Mouse (Mus musculus): ENCODE results near the gene Msi1.
"Not testable (repeated sequence)": the region's sequence is repeated elsewhere in the genome, so short reads cannot be mapped to it uniquely, and the experiment has no call there.

Msi1 gene

DNA sequence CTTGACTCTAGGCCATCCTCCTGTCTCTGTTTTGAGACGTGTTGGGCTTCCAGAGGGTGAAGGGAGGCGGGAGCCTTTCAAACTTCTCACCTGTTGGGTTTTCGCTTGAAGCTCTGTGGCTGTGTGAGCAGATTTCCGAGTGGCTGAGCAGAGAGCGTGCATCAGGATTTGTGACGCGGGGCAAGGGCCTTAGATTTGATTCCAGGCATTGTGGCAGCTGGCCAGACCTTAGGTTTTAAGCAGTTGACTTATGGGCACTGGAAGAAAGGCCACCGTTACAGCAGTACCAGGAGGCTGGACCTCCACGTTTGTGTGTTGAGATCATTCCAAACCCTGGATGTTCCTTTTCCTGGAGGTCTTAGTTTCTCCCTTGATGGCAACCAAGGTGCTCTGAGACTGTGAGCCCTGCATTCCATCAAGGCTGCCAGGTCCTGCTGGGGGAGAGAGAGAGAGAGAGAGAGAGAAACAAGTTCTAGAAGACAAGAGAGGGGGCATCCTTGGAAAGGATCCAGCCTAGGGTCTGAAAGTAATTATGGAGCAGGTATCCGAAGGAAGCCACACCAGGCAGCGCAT, 5.0 kb downstream of the Msi1 start:
- no peak for DNase-seq

DNA sequence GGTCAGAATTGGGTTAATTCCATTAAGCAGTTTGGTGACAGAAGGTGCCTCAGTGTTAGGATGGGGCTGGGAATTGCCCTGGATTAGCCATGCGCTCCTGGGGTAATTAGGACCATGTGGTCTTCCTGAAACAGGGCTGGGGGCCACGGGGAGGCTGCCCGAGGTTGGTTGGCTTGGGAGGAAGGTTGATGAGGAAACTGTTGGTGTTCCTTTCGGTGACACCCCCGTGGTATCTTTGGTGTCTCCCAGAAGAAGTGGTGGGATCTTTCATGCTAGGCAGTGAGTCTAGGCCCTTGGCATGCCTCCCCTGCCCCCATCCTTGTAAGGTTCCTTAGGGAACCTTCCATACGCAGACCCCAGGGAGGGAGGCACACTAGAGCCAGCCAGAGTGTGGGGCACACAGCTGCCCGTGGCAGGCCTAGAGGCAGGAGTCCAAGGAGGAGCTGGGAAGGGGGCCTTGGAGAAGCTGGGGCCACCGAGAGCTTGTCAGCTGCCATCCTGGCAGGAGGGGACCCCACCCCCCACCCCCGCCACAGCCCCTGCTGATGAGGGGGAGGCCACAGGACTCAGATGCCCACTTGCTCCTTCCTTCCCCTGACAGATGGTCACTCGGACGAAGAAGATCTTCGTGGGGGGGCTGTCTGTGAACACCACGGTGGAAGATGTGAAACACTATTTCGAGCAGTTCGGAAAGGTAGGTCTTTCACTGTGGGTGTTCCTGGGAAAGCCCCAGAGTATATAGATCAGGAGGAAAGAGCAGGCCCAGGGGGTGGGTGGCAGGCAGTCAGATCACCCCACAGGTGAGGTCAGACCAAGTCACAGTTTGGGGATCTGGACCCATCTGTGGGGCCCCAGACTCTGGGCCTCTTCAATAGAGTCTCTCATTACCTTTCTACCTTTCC, 5.7 kb downstream of the Msi1 start:
- DNase-seq: no peak

DNA sequence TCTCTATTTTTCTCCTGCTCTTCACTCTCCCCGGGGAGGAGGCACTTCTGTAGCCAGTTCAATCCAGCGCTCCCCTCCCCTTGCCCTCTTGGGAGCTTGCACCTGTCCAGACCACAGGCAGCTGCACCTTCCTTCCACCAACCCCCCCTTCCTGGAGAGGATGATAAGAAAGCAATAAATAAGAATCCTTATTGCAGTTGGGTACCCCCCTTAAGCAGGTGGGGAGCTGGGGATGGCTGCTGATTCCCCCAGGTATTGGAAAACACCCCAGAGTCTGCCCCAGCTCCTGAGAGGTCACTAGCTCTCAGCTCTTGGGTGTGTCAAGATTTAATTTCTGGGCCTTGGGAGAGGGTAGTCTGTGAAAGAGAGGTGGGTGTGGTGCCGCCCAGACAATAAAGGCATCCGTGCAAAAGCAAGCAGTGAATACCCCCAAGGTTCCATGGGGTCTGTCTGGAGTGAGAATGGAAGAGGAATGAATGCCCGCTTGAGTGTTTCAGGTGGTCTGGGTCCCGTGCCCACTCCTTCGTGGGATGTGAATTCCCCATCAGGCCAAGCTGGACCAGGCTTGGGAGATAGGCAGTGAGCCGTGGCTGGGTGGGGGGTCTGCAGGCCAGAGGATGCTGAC, 6.5 kb downstream of the Msi1 start:
- no peak for DNase-seq

DNA sequence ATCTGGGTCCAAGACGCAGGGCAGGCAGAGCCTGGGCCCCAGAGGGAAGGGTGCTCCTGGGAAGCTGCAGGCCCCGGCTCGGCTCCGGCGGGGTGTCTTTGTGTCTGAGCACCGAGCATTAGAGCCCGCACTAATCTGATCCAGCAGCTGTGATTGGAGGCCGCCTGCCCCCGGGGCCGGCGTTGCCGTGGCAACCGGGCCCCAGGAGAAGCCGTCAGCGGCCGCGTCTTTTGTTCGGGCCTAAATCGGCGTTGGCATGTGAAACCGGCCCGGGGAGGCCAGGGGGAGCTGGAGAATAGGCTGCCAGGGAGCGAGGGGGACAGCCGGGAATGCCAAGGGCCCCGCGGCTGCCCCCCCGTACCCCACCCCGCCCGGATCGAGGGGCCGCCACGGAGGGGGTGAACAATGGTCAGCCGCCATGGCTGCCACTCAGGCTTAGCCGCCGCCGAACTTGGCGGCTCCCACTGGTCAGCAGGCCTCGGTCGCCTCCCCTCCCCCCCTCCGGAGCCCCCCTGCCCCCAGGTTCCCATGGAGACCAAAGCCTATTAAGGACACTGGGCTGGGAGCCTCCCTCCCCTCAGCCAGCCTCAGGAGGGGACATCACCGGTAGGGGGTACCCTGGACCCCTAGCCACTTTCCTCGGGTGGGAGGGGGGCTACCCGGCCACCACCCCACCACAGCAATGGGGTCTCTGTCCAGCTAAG, 7.2 kb downstream of the Msi1 start:
- DNase-seq: peak; percentile 96

DNA sequence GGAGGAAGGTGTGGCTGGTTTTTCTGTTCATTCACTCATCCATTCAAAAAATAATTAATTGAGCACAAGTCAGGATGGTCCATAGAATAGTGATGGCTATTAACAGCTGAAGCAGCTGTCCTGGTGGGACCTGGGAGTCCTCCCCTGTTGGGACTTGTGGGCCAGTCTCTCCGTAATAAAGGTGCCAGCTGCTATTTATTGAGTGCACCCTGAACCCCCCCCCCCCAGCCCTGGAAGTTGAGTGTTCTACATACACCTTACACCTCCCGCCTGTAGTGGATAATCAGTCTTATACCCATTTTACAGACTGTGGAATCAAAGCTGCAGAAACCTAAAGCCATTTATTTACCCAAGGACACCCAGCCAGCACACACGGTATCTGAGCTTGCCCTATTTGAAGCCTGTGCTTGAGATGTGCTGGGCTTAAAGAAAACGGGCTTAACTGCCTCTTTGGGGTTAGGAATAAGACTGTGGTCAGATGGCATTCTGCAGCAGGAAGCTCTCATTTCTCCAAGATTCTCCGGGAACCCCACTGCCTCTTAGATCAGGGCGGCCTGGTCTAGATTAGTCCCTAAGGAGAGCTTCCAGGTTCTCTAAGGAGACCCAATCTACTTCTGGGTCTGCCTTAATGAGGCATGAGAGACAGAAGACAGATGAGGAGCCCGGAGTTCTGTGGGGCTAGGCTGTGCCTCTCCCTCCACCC, 8.0 kb downstream of the Msi1 start:
- no peak for DNase-seq

DNA sequence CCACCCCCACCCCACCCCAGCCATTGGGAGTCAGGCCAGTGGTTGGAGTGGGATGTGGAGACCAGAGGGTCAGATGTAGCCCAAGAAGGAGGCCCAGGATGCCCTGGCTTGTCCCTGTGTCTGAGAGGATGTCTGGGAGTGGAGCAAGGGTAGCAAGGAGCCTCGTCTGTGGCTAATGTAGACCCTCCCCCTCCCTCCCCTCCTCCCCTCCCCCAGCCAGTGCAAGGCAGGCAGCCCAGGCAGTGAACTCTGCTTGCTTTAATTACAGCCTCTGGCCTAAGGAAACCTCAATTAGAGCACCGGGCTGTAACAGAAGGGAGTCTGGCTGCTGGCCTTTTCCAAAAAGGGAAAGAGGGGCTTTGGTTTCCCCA, 8.5 kb downstream of the Msi1 start:
- no peak for DNase-seq

DNA sequence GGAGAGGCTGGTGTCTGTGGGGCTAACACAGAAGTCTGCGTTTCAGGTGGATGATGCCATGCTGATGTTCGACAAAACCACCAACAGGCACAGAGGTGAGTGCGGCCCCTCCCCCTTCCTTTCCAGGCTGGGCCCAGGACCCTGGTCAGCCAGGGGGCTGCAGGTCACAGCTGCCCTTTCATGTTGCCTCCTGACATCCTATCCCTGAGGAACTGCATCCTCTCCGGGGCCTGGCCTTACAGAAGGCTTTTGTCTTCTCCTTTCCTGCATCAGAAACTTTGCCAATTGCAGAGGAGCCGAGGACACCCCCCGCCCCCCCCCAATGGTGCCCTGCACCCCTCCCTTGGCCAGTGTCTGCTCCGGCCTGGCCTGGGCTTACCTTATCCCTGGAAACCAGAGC, 9.3 kb downstream of the Msi1 start:
- no peak for DNase-seq

DNA sequence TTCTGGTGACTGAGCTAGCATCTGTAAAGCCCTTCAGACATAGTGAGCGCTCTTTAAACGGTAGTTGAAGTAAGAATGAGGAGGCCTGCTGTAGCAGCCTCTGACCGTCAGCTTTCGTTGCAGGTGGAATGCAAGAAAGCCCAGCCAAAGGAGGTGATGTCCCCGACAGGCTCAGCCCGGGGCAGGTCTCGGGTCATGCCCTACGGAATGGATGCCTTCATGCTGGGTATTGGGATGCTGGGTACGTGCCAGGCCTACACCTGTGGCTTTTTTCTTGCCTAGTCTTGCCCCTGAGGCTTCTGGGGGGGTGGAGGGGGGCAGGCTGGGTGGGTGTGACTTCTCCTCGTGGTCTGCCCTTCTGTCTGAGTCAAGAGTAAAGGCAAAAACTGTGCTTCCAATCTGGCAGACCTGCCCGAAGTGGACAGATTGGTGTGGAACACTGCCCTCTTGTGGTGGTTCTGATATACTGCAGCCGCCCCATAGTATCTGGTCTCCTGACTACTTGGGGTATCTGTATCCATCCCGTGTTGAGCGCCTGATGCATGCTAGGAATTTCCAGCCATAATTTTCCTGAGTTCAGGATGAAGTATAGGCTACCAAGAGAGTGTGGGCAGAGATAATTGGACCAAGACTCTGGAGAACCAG, 11.9 kb downstream of the Msi1 start:
- peak; percentile 95 for DNase-seq

DNA sequence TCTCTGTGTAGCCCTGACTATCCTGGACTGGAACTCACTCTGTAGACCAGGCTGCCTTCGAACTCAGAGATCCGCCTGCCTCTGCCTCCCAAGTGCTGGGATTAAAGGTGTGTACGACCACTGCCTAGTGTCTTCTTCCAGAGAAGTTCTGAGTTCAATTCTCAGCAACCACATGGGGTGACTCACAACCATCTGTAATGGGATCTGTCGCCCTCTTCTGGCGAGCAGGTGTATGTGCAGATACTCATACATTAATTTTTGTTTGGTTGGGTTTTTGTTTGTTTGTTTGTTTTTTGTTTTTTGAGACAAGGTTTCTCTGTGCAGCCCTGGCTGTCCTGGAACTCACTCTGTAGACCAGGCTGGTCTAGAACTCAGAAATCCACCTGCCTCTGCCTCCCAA, 13.3 kb downstream of the Msi1 start:
- not testable (repeated sequence) for DNase-seq

DNA sequence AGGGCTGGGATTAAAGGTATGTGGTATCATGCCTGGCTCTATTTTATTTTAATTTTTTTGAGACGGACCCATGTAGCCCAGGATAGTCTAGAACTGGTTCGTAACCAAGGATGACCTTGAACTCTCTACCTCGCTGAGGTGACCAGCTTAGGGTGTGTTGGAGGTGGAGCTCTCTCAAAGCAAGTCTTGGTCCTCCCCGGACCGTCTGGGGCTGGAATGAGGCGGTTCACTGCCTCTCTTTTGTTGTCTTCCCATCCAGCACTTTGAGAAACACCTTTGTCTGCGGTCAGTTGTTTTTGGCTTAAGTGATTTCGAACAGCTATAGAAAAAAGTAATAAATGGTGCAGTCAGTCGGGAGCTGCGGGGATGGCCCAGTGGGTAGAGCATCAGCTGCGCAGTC, 14.7 kb downstream of the Msi1 start:
- DNase-seq: no peak

DNA sequence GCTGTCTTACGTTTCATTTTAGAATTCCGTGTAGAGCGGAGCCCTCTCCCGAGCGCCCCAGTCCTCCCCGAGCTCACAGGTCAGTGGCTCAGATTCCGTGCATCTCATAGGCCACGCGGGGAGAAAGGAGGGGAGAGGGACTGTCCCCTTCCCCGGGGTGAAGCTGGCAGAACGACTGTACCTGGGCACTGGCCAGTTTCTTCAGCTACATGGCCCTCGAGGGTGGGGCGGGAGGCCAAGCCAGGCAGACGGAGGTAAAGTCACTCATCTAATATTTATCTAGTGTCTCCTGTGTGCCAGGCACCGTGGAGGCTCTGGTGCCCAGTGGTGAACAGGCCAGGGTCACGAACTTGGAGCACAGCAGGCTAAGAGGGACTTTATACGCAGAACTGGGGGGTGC, 17.7 kb downstream of the Msi1 start:
- peak; percentile 79 for DNase-seq

DNA sequence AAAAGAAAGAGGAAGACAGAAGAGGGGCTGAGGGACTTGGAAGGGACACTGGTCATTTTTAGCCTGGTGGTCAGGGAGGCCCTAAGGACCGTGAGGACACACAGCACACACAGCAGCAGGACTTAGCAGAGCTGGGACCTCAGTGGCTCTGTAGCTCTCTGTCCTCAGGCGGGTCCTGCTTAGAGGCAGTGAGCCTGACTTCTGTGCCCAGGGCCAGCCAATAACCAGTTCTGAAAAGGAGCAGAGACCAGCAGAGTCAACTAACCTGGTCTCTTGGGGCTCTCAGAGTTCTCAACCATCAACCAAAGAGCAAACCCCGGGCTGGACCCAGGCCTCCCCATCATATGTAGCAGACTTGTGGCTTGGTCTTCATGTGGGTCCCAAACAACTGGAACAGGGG, 19.8 kb downstream of the Msi1 start:
- peak; percentile 74 for DNase-seq

DNA sequence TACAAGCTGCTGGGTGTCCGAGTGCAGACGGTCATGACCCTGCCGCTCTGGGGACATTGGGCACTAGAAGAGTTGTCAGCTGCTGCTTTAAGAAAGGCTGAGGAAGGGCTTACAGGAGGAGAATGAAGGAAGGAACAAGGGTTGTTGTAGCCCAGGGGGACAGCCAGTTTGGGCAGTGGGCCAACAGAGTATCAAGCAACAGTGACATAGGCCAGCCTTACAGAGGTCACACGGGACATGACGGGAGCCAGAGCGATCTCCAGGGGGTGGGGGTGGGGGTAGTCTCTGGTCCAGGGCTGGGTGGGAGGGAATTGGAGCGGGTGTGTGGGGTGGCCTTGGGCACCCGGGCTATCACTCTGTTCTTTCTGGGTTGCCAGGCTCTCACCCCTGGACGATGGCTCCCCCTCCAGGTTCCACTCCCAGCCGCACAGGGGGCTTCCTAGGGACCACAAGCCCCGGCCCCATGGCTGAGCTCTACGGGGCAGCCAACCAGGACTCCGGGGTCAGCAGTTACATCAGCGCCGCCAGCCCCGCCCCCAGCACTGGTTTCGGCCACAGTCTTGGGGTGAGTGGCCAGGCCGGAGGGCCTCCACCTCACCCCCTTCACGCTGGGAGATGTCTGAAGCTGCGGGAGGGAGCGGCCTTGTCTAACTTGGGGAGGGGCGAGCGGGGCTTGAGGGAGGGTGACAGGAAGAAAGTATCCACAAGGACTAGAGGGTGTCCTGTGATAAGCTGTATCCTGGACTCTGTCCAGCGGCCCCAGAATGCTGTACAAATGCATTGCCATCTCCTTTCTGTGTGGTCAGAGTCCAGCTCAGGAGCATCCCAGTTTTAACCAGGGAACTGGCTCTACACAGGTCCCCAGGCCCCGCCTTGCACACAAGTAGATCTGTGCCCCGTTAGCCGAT, 21.3 kb downstream of the Msi1 start:
- DNase-seq: peak; percentile 85

DNA sequence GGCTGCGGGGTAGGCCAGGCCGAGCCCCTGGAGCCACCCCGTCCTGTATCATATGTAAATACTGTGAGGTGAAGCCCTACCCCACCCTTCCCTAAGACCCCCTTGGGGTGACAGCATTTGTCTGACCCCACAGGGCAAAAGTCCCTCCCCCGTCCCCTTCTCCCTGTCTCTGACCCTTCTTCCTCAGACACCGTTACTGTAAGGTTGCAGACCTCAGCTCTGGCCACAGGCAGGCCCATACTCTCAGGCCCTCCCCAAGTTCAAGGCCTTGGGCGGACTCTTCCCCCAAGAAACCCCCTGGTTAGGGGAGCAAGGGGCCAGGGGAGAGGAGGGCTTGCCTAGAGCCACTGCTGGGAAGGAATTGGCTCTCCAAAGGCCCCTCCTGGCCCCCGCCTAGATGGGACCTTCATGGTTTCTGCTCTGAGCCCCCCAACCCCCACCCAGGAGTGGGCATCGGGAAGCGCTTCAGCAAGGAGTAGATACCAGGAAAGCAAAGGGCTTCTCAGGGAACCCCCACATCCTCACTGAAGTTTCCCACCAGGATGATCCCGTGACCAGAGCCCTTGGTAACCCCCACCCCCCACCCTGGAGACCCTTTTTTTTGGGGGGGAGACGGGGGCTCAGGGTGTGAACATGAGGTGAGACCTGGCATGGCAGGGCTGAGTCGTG, 25.2 kb downstream of the Msi1 start:
- no peak for DNase-seq

DNA sequence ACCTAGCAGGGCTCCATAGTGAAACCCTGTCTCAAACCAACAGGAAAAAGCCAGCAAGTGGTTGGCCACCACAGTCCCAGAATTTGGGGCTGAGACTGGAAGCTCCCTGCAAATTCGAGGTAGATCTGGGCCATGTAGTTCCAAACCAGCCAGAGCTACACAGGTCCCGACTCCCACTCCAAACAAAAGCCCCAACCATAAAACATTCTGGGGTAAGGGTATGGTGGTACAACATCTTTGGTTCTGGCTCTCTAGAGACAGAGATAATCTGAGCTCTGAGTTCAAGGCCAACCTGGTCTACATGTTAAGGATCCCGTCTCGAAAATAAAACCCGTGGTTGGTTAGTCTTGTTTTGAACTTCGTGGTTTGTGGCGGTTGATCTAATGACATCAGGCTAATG, 26.4 kb downstream of the Msi1 start:
- no peak for DNase-seq

DNA sequence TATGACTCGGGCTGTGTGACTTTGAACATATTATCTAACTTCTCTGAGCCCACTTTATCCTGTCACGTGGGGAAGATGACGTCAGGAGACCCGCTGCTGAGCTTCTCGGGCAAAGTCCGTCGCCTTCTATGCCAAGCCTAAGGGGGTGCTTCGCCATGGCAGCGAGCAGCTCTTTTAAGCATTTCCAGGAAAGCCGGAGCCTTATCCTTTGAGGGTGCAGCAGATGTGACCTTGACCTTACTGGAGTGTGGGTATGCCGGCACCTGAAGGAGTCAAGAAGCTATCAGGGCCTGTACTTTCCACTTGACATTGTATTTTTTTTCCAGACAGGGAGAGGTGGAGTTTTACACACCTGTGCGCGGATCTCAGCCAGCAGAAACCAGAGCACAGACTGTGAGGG, 29.5 kb downstream of the Msi1 start:
- DNase-seq: no peak

DNA sequence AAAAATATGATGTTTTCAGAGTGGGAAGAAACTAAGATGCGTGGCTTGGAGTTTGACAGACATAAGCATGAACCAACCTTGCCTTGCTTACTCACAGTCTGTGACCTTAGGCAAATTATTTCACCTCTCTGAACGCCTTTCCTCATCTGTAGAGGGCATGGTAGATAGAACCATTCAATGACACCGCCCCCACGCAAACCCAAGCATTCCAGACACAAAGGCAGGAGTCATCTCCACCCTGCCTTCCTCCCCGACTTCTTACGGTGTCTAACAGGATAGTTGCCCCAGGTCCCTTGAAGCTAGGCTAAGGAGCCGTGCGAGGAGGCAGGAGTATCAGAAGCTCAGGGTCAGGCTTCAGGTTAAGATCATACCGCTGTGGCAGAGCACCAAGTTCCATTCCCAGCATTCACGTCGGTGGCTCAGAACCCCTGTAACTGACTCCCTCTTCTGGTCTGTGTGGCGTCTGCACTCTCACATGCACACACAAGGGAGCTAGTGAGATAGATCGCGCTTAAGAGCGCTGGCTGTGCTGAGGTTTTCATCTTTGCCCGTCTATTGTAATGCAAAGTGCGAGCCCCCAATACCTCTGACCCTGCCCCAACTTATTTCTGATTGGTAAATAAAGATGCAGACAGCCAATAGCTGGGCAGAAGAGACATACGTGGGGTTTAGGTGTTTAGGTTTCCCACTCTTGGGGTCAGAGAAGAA, 35.2 kb downstream of the Msi1 start:
- peak; percentile 77 for DNase-seq

DNA sequence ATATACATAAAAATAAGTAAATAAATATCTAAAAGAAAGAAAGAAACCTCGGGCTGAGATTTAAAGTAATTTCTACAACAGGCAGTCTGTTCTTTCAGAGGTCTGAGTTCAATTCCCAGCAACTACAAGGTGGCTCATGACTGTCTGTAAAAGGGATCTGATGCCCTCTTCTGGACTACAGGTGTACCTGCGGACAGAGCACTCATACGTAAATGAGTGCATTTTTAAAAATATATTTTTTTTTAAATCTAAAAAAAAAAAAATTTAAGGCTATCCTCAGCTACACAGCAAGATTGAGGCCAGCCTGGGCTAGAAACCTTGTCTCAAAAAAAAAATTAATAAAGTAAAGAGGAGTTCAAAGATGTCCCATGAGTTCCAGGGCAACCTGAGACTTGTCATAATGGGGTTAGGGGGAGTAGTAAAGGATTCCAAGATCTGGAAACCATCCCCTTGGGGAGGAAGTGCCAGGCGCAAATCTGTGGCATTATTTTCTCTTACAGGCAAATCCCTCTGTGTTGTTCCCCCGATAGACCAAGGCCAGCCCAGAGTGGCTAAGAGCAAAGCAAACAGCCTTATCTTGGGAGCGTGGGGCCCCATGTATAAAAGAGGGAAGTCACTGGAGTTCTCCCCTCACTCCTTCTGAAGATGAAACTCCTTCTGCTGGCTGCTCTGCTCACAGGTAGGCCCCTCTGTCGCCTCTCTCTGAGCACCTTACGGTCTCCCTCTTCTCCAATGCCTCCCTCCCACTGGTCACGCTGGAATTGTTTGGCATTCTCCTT, 36.4 kb downstream of the Msi1 start, which contains the start of gene Pla2g1b:
Gene Pla2g1b, plus strand, starts transcription at position 621 of the 779 bp plus-strand sequence.
- no peak for DNase-seq

DNA sequence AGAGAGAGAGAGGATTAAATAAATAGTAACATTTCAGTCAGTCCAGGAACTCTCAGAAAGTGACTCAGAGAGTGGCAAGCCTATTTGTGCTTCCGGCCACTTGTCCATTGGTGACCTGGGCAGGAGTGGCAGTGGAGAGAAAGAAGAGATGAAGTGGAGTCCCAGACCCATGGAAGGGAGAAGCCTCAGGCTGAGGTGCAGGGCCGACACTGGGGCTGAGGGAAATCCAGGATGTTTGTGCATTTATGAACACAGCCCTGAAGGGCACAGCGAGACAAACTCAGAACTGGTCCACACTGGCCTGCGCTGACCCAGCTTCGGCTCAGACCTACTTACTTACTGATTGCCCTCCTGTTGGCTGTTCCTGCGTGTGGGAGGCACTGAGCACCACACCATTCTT, 40.4 kb downstream of the Msi1 start:
- no peak for DNase-seq
